8 mouse cellular contexts compared by ENCODE assay signal in genomic region chr9:98422656-98423055, GRCm38 (mm10). TPM values are rescaled to one million over a fixed set of nuclear protein-coding genes. Genes with fewer than 3 reads are reported as not detected.
DNase-seq lines count a peak whose midpoint lies in the region; ATAC-seq lines count a peak whose summit lies in the region.

Rbp1 (plus strand) TSS chr9:98422961.

- H3K27ac ChIP-seq in embryonic facial prominence, embryonic 15.5 days (replicated peaks), result no peak within 1 kb of the TSS
- no peak within 1 kb of the TSS for H3K27ac ChIP-seq in intestine, embryonic 14.5 days (ENCODE audit: low read depth)
- H3K27ac ChIP-seq in midbrain, embryonic 13.5 days, result no peak within 1 kb of the TSS

- ATAC-seq in embryonic facial prominence, embryonic 15.5 days (ENCODE audit: insufficient number of reproducible peaks, low FRiP score, low TSS enrichment, low read depth), result no peak
- no peak for ATAC-seq in intestine, embryonic 14.5 days (replicated peaks; ENCODE audit: low FRiP score, low TSS enrichment, low read depth)
- ATAC-seq in midbrain, embryonic 13.5 days, result no peak
- no peak for ATAC-seq in erythroblast, adult 5-6 weeks (replicated peaks; ENCODE audit: low FRiP score, poor library complexity, severe bottlenecking)

- H3K27me3 ChIP-seq in embryonic facial prominence, embryonic 15.5 days, result no peaks in the 10 kb centered on the region
- H3K27me3 ChIP-seq in intestine, embryonic 14.5 days (replicated peaks; ENCODE audit: control insufficient read depth, insufficient read depth, low read length), result no peaks in the 10 kb centered on the region
- peaks cover 58% of the 10 kb centered on the region for H3K27me3 ChIP-seq in midbrain, embryonic 13.5 days

- DNase-seq in kidney, adult 18-20 months, result peak; percentile 18
- DNase-seq in kidney, postnatal 10 days, result no peak
- DNase-seq in intestine, embryonic 14.5 days (ENCODE audit: low spot score), result no peak
- DNase-seq in right cerebral cortex, adult 18-20 months, result no peak
- DNase-seq in spleen, adult 12 weeks (ENCODE audit: low spot score), result no peak

- no peak within 1 kb of the TSS for H3K4me3 ChIP-seq in embryonic facial prominence, embryonic 15.5 days (replicated peaks)
- no peak within 1 kb of the TSS for H3K4me3 ChIP-seq in intestine, embryonic 14.5 days (ENCODE audit: low read depth, low read length)
- no peak within 1 kb of the TSS for H3K4me3 ChIP-seq in midbrain, embryonic 13.5 days (replicated peaks)

- WGBS in embryonic facial prominence, embryonic 15.5 days, result 87% methylated on average over 5 of the region's 5 CpGs
- WGBS in intestine, embryonic 14.5 days, result 69% methylated on average over 5 of the region's 5 CpGs
- 88% methylated on average over 5 of the region's 5 CpGs for WGBS in midbrain, embryonic 13.5 days

- H3K9me3 ChIP-seq in embryonic facial prominence, embryonic 15.5 days (replicated peaks), result no peaks in the 10 kb centered on the region
- H3K9me3 ChIP-seq in intestine, embryonic 14.5 days (ENCODE audit: control insufficient read depth, low read length), result no peaks in the 10 kb centered on the region
- H3K9me3 ChIP-seq in midbrain, embryonic 13.5 days, result no peaks in the 10 kb centered on the region

- H3K9ac ChIP-seq in embryonic facial prominence, embryonic 15.5 days, result no peak within 1 kb of the TSS
- H3K9ac ChIP-seq in intestine, embryonic 14.5 days (ENCODE audit: low read length), result no peak within 1 kb of the TSS
- H3K9ac ChIP-seq in midbrain, embryonic 13.5 days (replicated peaks), result no peak within 1 kb of the TSS

- H3K4me1 ChIP-seq in embryonic facial prominence, embryonic 15.5 days, result peaks cover 12% of the 10 kb centered on the region
- peaks cover 29% of the 10 kb centered on the region for H3K4me1 ChIP-seq in intestine, embryonic 14.5 days (replicated peaks; ENCODE audit: control insufficient read depth, insufficient read depth, low read length)
- H3K4me1 ChIP-seq in midbrain, embryonic 13.5 days (replicated peaks), result peaks cover 24% of the 10 kb centered on the region

- H3K4me2 ChIP-seq in embryonic facial prominence, embryonic 15.5 days (replicated peaks), result no peak within 1 kb of the TSS
- H3K4me2 ChIP-seq in intestine, embryonic 14.5 days (ENCODE audit: low read length), result no peak within 1 kb of the TSS
- H3K4me2 ChIP-seq in midbrain, embryonic 13.5 days (replicated peaks), result no peak within 1 kb of the TSS

- no peaks in the 10 kb centered on the region for H3K36me3 ChIP-seq in embryonic facial prominence, embryonic 15.5 days
- no peaks in the 10 kb centered on the region for H3K36me3 ChIP-seq in intestine, embryonic 14.5 days (ENCODE audit: control insufficient read depth, insufficient read depth, low read length)
- H3K36me3 ChIP-seq in midbrain, embryonic 13.5 days, result no peaks in the 10 kb centered on the region

RNA-seq across cellular contexts. Expression of gene Rbp1, which starts in this region (rescaled TPM):
- 34.1 and 44.5 TPM in 2 replicates for polyA plus RNA-seq in embryonic facial prominence, embryonic 15.5 days (2015; fragmentation: Nextera tagmentation; extraction: Ambion mirVana)
- 105 and 109 TPM in 2 replicates for polyA plus RNA-seq in intestine, embryonic 14.5 days (2014; fragmentation: Nextera tagmentation; extraction: Ambion mirVana)
- polyA plus RNA-seq in midbrain, embryonic 13.5 days (2015; fragmentation: Nextera tagmentation; extraction: Ambion mirVana), result 24.8 and 28.4 TPM in 2 replicates
- 0.84 and 5.2 TPM in 2 replicates for total RNA-seq in erythroblast, adult 5-6 weeks (2015; ENCODE audit: low replicate concordance)
- 0.70 TPM in 1 of 2 replicates, not detected in the other for total RNA-seq in erythroblast, adult 5-6 weeks (2017; ENCODE audit: low replicate concordance)
